Mouse (Mus musculus): ENCODE results near the gene Optn. TPM values are rescaled to one million over a fixed set of nuclear protein-coding genes. Genes with fewer than 3 reads are reported as not detected.
"Not testable (repeated sequence)": the region's sequence is repeated elsewhere in the genome, so short reads cannot be mapped to it uniquely, and the experiment has no call there.

Gene Optn
- polyA plus RNA-seq, 1 experiment from 2014 or later: 62.7 TPM

GRCm38 (mm10) chr2:5067951-5068350 lies 4.1 kb upstream of the Optn start:
- Histone ChIP-seq H3K27ac (ENCODE audit: low read depth, low read length) (no peak overlapping the region), H3K4me3 (ENCODE audit: low read depth, low read length) (no peak overlapping the region), H3K36me3 (ENCODE audit: control insufficient read depth, insufficient read depth) (no peaks in the 10 kb centered on the region), H3K4me2 (replicated peaks; ENCODE audit: low read depth) (no peak overlapping the region), H3K9me3 (ENCODE audit: control insufficient read depth) (0 out of 2 replicates have a peak, but pooled peaks cover 4% of the 10 kb centered on the region), H3K9ac (ENCODE audit: low read depth, low read length) (no peak overlapping the region), H3K27me3 (replicated peaks; ENCODE audit: control insufficient read depth, insufficient read depth, low read length) (no peaks in the 10 kb centered on the region), H3K4me1 (replicated peaks; ENCODE audit: control insufficient read depth, insufficient read depth, low read length) (no peaks in the 10 kb centered on the region)
- TF ChIP-seq CTCF (IDR thresholded peaks at IDR 0.05; ENCODE audit: low read depth): no peak
- ATAC-seq: no peak
- 28% methylated on average over 4 of the region's 4 CpGs for WGBS

DNA sequence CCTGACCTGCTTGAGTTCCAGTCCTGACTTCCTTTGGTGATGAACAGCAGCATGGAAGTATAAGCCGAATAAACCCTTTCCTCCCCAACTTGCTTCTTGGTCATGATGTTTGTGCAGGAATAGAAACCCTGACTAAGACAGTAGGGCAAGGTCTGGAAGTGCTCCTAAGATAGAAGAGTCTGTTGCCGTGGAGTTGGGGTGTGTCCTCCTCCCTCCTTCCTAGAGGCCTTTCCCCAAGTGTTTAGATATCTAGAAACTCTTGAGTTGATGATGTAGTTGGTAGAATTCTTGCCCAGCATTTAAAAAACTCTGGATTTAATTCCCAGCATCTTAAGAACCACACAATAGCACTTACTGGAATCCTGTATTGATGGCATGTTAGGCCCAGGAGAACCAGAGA lies 3.4 kb upstream of the Optn start:
- not testable (repeated sequence) for H3K27me3 ChIP-seq (replicated peaks; ENCODE audit: control insufficient read depth, insufficient read depth, low read length); H3K9me3 ChIP-seq (ENCODE audit: control insufficient read depth)
- WGBS: 38% methylated on average over 1 of the region's 2 CpGs

GRCm38 (mm10) chr2:5064247-5064646 lies 396 bp upstream of the Optn start:
- ATAC-seq: peak; percentile 11; the same call in 1 of the 2 replicates
- peak overlapping the region; percentile 75 for H3K4me3 ChIP-seq (ENCODE audit: low read depth, low read length)
- H3K4me2 ChIP-seq (replicated peaks; ENCODE audit: low read depth): peak overlapping the region; percentile 88
- H3K9ac ChIP-seq (ENCODE audit: low read depth, low read length): 0 out of 2 replicates have a peak overlapping the region, but pooled peaks have one; percentile 71
- TF ChIP-seq CTCF (IDR thresholded peaks at IDR 0.05; ENCODE audit: low read depth): no peak
- 0 out of 2 replicates have a peak, but pooled peaks cover 2% of the 10 kb centered on the region for H3K9me3 ChIP-seq (ENCODE audit: control insufficient read depth)
- no peak overlapping the region for H3K27ac ChIP-seq (ENCODE audit: low read depth, low read length)
- H3K4me1 ChIP-seq (replicated peaks; ENCODE audit: control insufficient read depth, insufficient read depth, low read length): peaks cover 4% of the 10 kb centered on the region; the same call in 1 of the 2 replicates
- H3K27me3 ChIP-seq (replicated peaks; ENCODE audit: control insufficient read depth, insufficient read depth, low read length): no peaks in the 10 kb centered on the region
- H3K36me3 ChIP-seq (ENCODE audit: control insufficient read depth, insufficient read depth): no peaks in the 10 kb centered on the region
- 26% methylated on average over 4 of the region's 4 CpGs for WGBS

More for the DNA sequence above, 3.4 kb upstream of the Optn start:
- H3K36me3 ChIP-seq (ENCODE audit: control insufficient read depth, insufficient read depth); H3K4me2 ChIP-seq (replicated peaks; ENCODE audit: low read depth); H3K9ac ChIP-seq (ENCODE audit: low read depth, low read length); H3K4me3 ChIP-seq (ENCODE audit: low read depth, low read length); ATAC-seq; H3K27ac ChIP-seq (ENCODE audit: low read depth, low read length); H3K4me1 ChIP-seq (replicated peaks; ENCODE audit: control insufficient read depth, insufficient read depth, low read length): not testable (repeated sequence)

DNA sequence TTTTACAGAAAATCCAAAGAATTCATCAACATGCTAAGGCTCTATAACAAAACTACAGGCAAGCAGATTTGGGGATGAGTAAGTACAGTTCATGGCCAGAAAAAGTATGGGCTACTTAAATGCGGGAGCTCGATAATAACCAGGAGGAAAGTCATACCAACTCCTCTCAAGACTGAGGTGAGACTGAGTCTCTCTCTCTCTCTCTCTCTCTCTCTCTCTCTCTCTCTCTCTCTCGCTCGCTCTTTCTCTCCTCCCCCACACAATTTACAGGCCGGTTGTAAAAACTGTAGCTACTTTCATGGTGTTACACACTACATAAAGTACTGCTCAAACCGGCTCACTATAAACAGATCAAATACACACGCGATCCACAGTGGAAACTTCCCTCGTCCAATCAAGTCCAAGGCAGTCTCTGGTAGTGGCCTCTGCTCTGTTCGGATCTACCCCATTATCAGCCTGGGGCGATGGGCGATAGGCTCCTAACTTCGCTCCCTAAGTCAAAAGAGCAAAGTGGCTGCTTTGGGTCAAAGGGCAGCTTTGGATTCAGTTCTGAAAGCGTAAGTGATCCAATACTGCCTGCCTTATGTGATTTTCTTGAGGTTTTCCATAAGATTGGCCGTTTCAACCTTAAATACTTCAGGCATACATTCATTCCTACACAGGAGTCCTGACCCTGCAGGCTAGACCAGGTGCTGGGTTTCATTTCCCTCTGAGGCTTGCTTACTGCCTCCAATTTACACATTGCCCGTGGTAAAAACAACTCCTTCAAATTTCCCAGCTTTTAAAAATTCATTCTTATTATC lies 1.2 kb downstream of the Optn start:
- Histone ChIP-seq H3K4me3 (ENCODE audit: low read depth, low read length) (peak overlapping the region; percentile 75), H3K9ac (ENCODE audit: low read depth, low read length) (peak overlapping the region; percentile 71), H3K9me3 (ENCODE audit: control insufficient read depth) (no peaks in the 10 kb centered on the region), H3K27me3 (replicated peaks; ENCODE audit: control insufficient read depth, insufficient read depth, low read length) (no peaks in the 10 kb centered on the region), H3K4me2 (replicated peaks; ENCODE audit: low read depth) (peak overlapping the region; percentile 88), H3K4me1 (replicated peaks; ENCODE audit: control insufficient read depth, insufficient read depth, low read length) (peaks cover 4% of the 10 kb centered on the region; the same call in 1 of the 2 replicates), H3K27ac (ENCODE audit: low read depth, low read length) (peak overlapping the region; percentile 94), H3K36me3 (ENCODE audit: control insufficient read depth, insufficient read depth) (no peaks in the 10 kb centered on the region)
- 29% methylated on average over 16 of the region's 16 CpGs for WGBS
- TF ChIP-seq CTCF (IDR thresholded peaks at IDR 0.05; ENCODE audit: low read depth): no peak
- ATAC-seq: peak; percentile 53

GRCm38 (mm10) chr2:5061133-5061708 lies 2.6 kb downstream of the Optn start:
- H3K9me3 ChIP-seq (ENCODE audit: control insufficient read depth): no peaks in the 10 kb centered on the region
- TF ChIP-seq CTCF (IDR thresholded peaks at IDR 0.05; ENCODE audit: low read depth): no peak
- H3K27me3 ChIP-seq (replicated peaks; ENCODE audit: control insufficient read depth, insufficient read depth, low read length): no peaks in the 10 kb centered on the region
- H3K4me3 ChIP-seq (ENCODE audit: low read depth, low read length): no peak overlapping the region
- no peak overlapping the region for H3K9ac ChIP-seq (ENCODE audit: low read depth, low read length)
- no peak for ATAC-seq
- no peak overlapping the region for H3K27ac ChIP-seq (ENCODE audit: low read depth, low read length)
- 74% methylated on average over 8 of the region's 8 CpGs for WGBS
- H3K4me2 ChIP-seq (replicated peaks; ENCODE audit: low read depth): 0 out of 2 replicates have a peak overlapping the region, but pooled peaks have one; percentile 9
- no peaks in the 10 kb centered on the region for H3K36me3 ChIP-seq (ENCODE audit: control insufficient read depth, insufficient read depth)
- H3K4me1 ChIP-seq (replicated peaks; ENCODE audit: control insufficient read depth, insufficient read depth, low read length): peaks cover 4% of the 10 kb centered on the region; the same call in 1 of the 2 replicates

- no peak for TF ChIP-seq CTCF (IDR thresholded peaks at IDR 0.05; ENCODE audit: low read depth)
- WGBS: 84% methylated on average over 4 of the region's 4 CpGs
- H3K27me3 ChIP-seq (replicated peaks; ENCODE audit: control insufficient read depth, insufficient read depth, low read length): no peaks in the 10 kb centered on the region
These were observed 3.9 kb downstream of the Optn start for GRCm38 (mm10) chr2:5059997-5060396.

More at GRCm38 (mm10) chr2:5059997-5060396, 3.9 kb downstream of the Optn start:
- Histone ChIP-seq H3K4me2 (replicated peaks; ENCODE audit: low read depth) (no peak overlapping the region), H3K9ac (ENCODE audit: low read depth, low read length) (no peak overlapping the region), H3K9me3 (ENCODE audit: control insufficient read depth) (no peaks in the 10 kb centered on the region), H3K36me3 (ENCODE audit: control insufficient read depth, insufficient read depth) (no peaks in the 10 kb centered on the region), H3K4me1 (replicated peaks; ENCODE audit: control insufficient read depth, insufficient read depth, low read length) (peaks cover 4% of the 10 kb centered on the region; the same call in 1 of the 2 replicates), H3K4me3 (ENCODE audit: low read depth, low read length) (no peak overlapping the region), H3K27ac (ENCODE audit: low read depth, low read length) (no peak overlapping the region)
- no peak for ATAC-seq

All from intestine, postnatal 0 days (tissue).